Mouse (Mus musculus) megakaryocyte, embryonic 14.5 days (primary cell): ENCODE measurements around the gene Plvap.

ENCODE experiments used
- FLI1 ChIP-seq: IDR thresholded peaks from 2 replicates; pipeline ENCODE4 v1.6.1; 2012; ENCODE audit warnings: low read length, inconsistent platforms, mixed read lengths
- GATA1 ChIP-seq: IDR thresholded peaks from 3 replicates; pipeline ENCODE4 v1.6.1; 2012; ENCODE audit warnings: mixed read lengths, low read length, inconsistent platforms, borderline replicate concordance

DNA sequence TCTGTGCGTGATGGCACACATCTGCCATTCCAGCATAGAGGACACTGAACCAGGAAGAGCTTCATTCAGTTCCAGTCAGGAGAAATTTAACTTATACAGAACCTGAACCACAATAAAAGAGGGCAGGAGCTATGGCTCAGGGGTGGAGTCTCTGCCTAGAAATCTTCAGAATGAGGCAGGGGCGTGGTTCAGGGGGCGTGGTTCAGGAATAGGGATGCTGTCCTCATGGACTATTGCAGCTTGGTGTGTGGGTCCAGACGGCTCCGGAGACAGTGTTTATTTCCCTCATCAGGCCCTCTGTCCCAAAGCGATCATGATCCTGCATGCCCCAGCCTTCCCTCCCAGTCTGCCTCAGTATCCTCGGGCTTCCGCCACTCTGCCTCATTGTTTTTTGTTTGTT is 56.9 kb downstream of the Plvap start:
- TF ChIP-seq GATA1 (no peak), FLI1 (no peak)
